Mouse (Mus musculus) left cerebral cortex, adult 9 months (tissue): ENCODE data around the gene Abcc8.

Source experiments
- DNase-seq, 2 experiments: peaks; one replicate each; pipeline ENCODE4 v3.0.0; 2022; ENCODE audit warnings: low spot score in 2 of 2

Gene Abcc8

GRCm38 (mm10) chr7:46110079-46110478, 69.8 kb downstream of the Abcc8 start:
- DNase-seq, result no peak

DNA sequence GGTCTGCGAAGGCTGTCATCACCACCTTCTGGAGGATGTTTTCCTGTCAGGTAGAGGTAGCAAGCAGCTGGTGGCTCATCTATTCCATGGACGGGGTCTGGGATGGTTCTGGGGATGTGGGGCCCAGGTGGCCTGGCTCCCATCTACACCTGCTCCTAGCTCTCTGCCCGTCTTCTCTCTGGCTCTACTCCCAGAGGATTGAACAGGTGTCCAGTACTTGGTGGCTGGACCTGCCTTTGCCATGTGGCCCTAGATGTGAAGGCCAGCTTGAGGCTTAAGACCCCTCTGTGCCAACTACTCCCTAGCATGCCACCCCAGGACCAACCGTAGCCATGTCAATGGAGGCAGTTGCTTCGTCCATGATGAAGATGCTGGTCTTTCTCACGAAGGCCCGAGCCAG, 74.3 kb downstream of the Abcc8 start:
- DNase-seq, result no peak

- DNase-seq, result no peak
These were observed 75.4 kb downstream of the Abcc8 start for GRCm38 (mm10) chr7:46104256-46104915.

GRCm38 (mm10) chr7:46103771-46104170, 76.1 kb downstream of the Abcc8 start:
- DNase-seq, result no peak

DNA sequence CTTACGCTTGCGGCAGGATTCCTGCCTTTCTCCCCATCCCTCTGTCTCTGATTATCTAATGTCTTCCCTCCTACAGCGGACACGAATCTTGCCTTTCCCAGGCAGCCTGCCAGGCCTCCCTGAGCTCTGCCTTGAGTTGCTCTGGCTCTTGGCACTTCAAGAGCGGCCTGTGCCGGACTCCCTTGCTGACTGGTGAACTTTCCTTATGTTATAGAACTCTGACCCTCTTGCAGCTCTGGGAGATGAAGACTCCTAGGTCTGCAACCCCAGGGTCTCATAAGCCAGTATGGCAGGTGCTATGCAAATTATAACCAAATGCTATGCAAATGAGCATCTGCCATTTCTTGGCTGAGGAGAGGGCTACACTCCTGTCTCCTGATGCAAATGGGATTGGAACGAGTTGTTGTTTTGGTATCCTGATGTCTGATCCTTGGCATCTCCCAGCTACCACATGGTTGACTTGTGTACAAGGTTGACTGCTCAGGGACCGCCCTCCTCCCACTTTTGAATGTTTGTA, 76.7 kb downstream of the Abcc8 start:
- peak in 1 of 2 experiments; percentile 80 for DNase-seq

DNA sequence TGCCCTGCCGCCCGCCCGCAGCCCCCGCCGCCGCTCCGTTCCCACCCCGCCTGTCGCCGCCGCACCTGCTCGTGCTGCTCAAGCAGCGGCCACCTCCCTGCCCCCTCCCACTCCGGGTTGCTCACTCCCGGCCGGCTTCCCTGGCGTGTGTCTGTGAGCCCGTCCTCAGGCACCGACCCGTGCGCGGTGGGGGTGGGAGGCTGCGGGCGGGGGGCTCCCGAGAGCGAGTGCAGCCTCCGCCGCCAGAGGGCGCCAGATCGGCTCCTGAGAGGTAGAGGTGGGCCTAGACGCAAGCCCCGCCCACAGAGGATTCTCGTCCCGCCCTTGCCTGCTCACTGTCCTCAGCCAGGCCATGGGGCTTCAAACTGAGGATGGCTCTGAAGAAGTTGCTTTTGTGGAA, 79.3 kb downstream of the Abcc8 start, which contains the start of gene Kcnj11:
Gene Kcnj11 (minus strand): TSS at position 202 of the 400 bp plus-strand sequence.
- peak in 1 of 2 experiments; percentile 68 for DNase-seq

DNA sequence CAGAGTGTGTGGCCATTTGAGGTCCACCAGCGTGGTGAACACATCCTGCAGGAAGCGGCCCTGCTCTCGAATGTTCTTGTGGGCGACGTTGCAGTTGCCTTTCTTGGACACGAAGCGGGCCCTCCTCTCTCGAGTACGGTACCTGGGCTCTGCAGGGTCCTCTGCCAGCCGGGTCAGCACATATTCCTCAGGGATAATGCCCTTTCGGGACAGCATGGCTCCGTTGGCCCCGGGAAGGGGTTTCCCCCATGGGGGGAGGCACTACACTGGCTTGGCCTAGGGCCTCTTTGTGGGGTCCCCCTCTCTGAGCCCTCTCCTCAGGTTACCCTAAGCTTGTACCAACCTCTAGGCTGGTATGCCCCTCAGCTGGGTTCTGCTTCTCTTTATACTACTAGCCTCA, 80.2 kb downstream of the Abcc8 start:
- DNase-seq, result no peak

- no peak for DNase-seq
These were observed 80.9 kb downstream of the Abcc8 start for GRCm38 (mm10) chr7:46098919-46099286.

GRCm38 (mm10) chr7:46098221-46098918, 81.5 kb downstream of the Abcc8 start:
- peak in 1 of 2 experiments; percentile 46 for DNase-seq

GRCm38 (mm10) chr7:46097319-46097783, 82.5 kb downstream of the Abcc8 start:
- DNase-seq, result no peak

DNA sequence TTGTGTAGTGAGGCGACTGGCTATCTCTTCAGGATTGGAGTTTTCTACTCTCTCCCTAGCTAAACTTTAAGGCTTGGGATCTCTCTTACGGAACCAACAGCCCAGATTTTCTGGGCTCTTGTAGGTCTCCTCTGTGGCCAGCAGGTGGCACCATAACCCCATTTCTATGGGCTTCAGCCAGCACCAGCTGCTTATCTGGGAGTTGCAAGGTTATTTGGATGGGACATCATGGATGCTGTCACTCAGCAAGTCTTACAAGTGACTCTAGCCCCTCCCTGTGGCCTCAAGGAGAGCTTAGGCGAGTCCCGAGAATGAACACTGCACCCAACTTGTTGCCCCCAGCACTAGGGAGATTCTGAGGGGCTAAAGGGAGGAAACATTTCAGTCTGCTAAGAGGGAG, 83.7 kb downstream of the Abcc8 start:
- DNase-seq, result peak in 1 of 2 experiments; percentile 73

DNA sequence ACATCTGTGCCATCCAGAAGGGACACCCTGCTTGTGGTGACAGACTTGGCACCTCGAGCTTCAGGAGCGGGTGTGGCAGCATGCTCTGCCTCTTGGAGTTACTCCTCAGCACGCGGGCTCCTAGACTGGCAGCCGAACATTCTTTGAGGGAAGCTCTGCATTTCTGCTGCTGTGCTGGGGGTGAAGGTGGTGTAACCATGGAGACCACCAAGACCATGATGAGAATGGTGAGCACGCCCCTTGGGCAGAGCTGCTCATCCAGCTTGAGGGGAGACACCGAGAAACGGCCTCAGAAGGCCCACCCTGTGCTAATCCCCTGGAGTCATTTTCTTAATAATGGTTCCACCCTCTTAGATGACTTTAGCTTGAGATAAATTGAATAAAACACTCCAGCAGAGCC, 87.0 kb downstream of the Abcc8 start:
- no peak for DNase-seq

DNA sequence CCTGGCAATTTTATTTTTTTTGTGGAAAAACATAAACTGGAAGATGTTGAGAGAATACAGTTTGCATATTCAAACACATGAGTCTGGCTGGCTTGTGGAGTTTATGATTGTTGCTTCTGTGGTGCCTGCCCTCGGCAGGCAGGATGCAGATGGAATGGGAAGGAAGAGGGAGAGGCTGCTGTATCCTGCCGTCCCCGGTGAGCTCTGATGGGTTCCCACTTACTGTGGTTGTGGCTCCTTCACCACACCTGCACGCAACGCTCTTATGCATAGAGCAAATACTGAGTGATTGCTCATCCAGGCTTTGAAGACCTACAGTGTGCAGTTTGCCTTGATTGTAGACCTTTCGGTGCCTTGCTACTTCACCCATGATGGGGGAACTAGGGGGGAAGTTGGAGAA, 91.6 kb downstream of the Abcc8 start:
- no peak for DNase-seq

DNA sequence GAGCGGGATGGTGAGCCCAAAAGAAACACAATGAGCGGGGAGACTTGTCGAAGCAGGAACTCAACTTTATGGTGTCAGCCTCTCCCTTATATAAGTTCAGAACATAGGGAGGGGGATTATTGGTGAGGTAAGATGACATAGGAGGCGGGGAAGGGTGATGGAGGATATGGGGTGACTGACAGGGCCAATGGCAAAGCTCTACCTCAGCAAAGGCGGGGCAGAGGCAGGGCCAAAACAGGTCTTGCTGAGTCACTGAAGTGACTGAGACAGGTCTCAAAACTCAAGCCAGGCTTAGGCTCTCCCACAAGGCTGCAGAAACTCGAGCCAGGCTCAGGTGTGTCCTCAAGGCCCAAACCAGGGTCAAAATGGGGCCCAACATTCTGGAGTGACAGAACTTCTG, 93.5 kb downstream of the Abcc8 start:
- DNase-seq, result no peak

GRCm38 (mm10) chr7:46084839-46085513, 94.9 kb downstream of the Abcc8 start:
- no peak for DNase-seq

DNA sequence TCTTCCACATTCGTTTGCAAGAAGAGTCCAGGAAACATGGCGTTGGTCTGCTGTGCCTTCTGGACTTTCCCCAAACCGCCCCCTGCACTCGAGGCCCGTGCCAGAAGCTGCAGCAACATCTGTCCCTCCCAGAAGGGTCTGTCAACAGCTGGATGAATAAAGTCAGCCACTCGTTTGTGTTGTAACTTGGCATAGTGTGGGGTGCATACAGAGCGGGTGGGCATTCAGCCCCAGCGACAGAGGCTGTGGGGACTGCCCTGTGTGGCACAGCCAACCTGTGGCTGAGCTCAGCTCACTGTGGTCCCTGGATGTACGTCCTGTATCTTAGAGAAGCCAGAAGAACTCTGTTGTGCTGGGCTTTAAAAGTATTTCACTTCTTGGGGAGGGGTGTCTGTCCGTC, 95.8 kb downstream of the Abcc8 start:
- DNase-seq, result no peak

DNA sequence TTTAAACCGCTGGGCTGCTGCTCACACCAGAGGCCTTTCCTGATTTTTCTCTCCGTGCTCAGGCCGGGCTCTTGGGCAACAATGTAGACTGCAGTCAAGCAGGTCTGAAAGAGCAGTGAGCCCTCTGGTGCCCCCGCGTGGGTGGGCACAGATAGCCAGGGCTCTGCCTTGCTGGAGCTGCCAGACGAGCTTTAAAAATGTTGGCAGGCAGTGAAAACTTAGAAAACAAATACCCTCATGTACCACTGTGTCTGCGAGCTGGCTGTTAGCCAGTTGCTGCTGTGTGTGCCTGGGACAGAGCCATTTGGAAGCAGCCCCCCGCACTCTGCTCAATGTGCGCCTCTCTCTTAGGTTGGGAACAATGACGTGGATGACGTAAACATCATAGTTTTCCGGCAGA, 102.2 kb downstream of the Abcc8 start:
- no peak for DNase-seq

- DNase-seq, result no peak
These were observed 103.0 kb downstream of the Abcc8 start for GRCm38 (mm10) chr7:46076844-46077243.

DNA sequence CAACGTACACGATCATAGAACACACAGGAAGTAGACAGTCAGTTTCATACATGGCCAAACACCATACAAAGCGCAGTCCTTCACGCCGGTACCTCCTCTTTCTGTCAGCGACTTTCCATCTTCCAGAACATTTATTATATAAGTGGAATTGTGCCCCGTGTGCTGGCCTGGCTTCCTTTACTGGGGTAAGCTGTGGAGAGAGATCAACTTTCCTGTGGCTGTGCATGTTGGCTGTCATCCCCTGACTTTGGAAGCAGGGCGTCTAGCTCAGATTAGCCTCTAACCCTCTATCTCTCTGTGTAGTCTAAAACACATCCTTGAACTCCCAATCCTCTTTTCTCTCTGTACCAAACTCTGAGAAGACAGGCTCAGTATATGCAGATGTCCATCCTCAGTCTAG, 111.0 kb downstream of the Abcc8 start:
- DNase-seq, result no peak

DNA sequence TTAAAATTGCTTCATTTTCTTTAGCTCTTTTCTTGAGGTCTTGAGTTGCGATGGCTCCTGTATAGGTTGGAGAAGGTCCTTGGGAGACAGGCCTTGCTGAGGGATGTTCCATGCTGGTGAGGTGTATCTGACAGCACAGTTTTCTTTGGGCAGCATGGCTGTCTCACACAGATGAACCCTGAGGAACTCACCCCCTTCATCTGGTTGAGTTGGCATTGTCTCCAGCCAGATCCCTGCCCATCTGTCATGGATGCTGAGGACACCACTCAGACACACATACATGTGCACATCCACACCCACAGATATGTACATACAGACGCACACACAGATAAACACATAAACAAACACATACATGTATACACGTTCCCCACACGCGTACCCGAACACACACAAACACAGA, 116.5 kb downstream of the Abcc8 start:
- DNase-seq, result no peak

- no peak for DNase-seq
These were observed 118.2 kb downstream of the Abcc8 start for GRCm38 (mm10) chr7:46061614-46062013.

- DNase-seq, result no peak
These were observed 119.1 kb downstream of the Abcc8 start for GRCm38 (mm10) chr7:46060688-46061087.

DNA sequence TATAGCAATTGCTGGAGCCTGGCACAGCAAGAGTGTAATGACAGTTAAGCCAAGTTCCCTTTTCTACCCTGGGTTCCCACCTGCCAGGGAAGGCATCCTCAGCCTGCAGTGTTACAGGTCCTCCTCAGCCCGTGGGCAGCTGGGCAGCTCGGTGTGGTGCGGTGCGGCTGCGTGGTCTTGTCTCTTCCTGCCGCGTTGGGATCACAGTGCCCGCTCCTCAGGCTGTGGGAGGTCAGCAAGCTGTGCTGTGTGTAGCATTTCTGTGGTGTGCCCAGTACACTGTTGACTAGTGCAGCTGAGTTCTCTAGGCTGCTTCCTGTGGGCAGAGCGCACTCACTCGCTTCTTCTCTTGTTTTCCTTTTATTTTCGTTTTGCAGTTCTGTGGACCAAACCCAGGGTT, 121.0 kb downstream of the Abcc8 start:
- DNase-seq, result no peak
